Mouse (Mus musculus) brain, embryonic 18.5 days (tissue): Measurements from ENCODE around the gene Btbd35f26.
"Not testable (repeated sequence)": the region's sequence is repeated elsewhere in the genome, so short reads cannot be mapped to it uniquely, and the experiment has no call there.

Experiments
- DNase-seq: peaks from one replicate; pipeline ENCODE4 v3.0.0-alpha.2; 2012; ENCODE audit warnings: low read depth, low spot score

Btbd35f26 gene

GRCm38 (mm10) chrX:31336154-31336553 lies at the start of gene Btbd35f26:
TSS of gene Btbd35f26 (plus strand) at chrX:31336454.
- DNase-seq, result not testable (repeated sequence)

GRCm38 (mm10) chrX:31341924-31342323 lies 5.7 kb downstream of the Btbd35f26 start:
- not testable (repeated sequence) for DNase-seq

- DNase-seq, result not testable (repeated sequence)
These were observed 47.6 kb downstream of the Btbd35f26 start, which contains the start of gene Btbd35f19 for GRCm38 (mm10) chrX:31383818-31384217. TSS of gene Btbd35f19 (minus strand) at chrX:31383918.
